Mouse (Mus musculus): ENCODE measurements around the gene Nek1.
"Not testable (repeated sequence)": the region's sequence is repeated elsewhere in the genome, so short reads cannot be mapped to it uniquely, and the experiment has no call there.

DNA sequence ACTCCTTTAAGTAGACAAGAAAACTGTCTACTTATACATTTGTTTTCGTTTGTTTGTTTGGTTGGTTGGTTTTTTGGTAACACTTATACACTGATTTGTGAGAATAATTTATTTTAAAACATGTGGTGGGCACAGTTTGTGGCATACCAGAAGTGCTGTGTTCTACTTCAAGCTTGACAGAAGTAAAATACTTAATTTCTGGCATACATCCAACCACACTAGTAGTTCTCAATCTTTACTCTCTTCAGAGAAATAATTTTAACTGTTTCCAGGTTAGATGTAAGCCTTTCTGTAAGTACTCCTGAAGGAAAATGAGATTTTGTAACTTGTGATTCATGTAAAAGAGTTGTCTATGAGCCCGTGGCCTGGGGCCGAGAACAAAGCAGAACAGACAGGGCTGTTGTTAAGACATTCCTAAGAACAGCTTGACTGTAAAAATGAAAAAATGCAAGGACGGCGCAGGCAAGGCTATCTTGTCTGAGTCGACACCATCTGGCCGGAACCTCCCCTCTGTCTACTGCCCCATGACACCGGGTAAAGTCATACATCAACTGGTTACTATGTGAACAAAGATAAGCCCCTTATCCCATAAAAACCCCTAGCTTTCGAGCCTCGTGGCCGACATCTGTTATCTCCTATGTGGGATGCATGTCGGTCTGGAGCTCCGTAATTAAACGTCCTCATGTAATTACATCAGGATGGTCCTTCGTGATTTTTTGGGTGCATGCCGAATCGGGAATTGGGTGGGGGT lies 8.6 kb upstream of the Nek1 start:
- TF ChIP-seq CTCF (IDR thresholded peaks at IDR 0.05; ENCODE audit: control insufficient read depth, insufficient read depth, insufficient replicate concordance, low read depth, low read length); POLR2A (IDR thresholded peaks at IDR 0.05; ENCODE audit: control insufficient read depth, low read depth, low read length): not testable (repeated sequence)
